Mouse (Mus musculus) brain, embryonic 14.5 days (tissue): ENCODE measurements around the gene Dr1.

Experiments
- CTCF ChIP-seq: fragments of 200-500 bp; IDR thresholded peaks from 2 replicates; pipeline ENCODE4 v1.5.1; 2012; ENCODE audit warnings: inconsistent platforms, mild to moderate bottlenecking, moderate library complexity, borderline replicate concordance; ENCODE audit not compliant: insufficient read depth, insufficient read length; ENCODE audit errors: extremely low read depth
- POLR2A ChIP-seq: fragments of 200-500 bp; IDR thresholded peaks from 2 replicates; pipeline ENCODE4 v1.6.1; 2012; ENCODE audit warnings: mild to moderate bottlenecking, inconsistent platforms, borderline replicate concordance; ENCODE audit not compliant: poor library complexity, insufficient read depth, insufficient read length, severe bottlenecking; ENCODE audit errors: extremely low read depth

- TF ChIP-seq CTCF, result no peak
- no peak for TF ChIP-seq POLR2A
Measured at GRCm38 (mm10) chr5:108266990-108267389, 1.7 kb upstream of the Dr1 start.
